Mouse (Mus musculus): ENCODE results near the gene Synj1.

Synj1 gene

DNA sequence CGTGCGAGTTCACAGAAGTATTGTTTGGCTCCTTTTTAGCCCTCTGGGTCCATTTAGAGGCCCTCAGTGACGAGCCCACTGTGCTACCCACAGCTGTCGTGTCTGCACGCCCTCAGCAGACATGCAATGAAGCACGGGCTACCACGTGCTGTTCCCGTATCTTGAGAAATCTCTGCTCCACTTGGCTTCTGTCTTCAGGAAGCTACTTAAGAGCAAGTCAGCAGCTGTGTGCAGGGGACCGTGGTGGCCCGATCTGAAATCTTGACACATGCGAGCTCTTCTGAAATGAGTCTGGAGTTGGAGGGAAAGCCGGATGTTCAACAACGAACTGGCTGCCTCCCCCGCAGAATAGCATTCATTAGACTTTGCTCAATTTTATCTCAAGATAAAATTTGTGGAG is 119.5 kb downstream of the Synj1 start:
- no peak for DNase-seq (ENCODE audit: low spot score)

DNA sequence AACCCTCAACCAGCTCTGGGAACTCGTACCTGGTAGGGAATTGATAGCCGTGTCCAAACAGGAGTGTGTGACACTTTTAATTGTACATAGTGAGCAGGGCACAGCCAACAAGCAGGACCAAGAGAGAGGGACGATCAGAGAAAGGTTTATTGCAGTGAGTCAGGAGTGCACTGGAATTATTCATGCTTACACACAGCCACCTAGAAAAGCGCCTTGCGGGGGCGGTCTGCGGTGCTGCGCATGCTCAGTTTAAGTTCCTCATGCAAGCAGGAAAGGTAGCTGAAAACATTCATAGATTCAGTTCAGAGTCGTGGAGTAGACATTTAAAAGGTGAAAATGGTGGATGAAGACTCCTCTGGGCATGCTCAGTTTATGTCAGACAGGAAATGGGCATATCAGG is 120.4 kb downstream of the Synj1 start:
- no peak for DNase-seq (ENCODE audit: low spot score)

Measured in c-Kit-positive CD71-positive TER-119-positive erythroid progenitor cells, embryonic 14.5 days (primary cell).